Mouse (Mus musculus) mature B cell (primary cell): Measurements from ENCODE around the gene Plekha6.

ENCODE experiments used
- in situ Hi-C: fragments of 300-500 bp; cut with MboI; formaldehyde crosslinking; loops from 2 replicates; pipeline ENCODE4 v1.14.3; 2019

Plekha6 gene

DNA sequence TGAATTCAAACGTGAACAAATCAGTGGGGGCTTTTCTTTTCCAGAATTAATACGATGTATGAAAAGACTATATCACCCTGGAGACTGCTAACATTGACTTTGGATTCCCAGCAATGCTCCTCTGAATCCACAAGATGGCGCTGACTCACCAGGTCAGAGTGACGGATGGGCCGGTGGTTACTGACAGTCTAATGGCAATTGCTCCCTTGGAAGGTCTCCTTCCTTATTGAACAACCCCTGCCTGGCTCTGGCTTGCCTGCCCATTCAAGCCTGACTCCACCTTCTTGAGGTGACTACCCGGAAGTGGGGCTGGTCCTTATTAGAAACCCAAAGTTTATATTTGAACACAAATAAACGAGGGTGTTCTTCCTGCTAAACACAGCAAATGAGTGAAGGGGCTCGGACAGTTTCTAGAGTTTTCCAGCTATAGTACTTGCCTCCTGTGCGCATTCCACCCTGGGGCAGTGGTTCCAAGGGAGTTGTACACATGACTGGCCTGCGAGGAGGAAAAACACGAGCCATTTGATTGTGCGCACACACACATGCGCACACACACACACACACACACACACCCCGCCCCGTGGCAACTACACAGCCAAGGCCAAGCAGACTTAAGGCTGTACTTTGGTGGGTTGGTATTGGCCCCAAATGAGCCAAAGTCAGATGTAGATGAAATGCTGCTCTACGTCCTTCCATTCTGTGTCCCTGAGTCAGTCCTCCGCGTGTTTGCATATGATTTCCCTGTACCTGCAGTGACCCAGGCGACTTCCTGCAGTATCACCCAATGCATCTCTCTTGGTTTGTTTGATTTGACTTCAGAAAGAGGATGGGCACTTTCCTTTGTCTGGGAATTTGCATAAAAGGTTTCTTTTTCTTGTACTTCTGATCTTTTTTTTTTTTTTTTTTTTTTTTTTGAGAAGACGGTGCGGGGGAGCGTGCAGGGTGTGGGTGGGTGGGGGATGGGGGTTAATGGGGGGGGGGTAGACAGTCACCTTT is 17.7 kb upstream of the Plekha6 start:
- in situ Hi-C loops, result no loop called here

DNA sequence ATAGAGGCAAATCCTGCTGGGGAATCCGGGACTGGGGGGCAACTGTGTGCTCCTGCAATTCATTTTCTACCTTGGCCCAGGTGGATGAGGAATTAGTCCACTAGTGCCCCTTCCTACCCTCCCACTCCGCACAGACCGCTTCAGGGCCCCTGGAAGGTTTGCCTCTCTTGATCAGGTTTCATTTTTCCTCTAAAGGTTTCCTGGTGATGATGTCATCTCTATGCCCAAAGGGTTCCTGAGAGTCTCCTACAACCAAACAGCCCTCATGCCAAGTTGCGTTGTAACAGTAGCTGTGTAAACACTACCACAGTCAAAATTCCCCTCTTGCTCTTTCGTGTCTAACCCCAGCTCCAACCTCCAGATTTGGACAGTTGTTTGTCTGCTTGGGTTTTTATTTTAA is 16.7 kb upstream of the Plekha6 start:
- in situ Hi-C loops, result no loop called here

DNA sequence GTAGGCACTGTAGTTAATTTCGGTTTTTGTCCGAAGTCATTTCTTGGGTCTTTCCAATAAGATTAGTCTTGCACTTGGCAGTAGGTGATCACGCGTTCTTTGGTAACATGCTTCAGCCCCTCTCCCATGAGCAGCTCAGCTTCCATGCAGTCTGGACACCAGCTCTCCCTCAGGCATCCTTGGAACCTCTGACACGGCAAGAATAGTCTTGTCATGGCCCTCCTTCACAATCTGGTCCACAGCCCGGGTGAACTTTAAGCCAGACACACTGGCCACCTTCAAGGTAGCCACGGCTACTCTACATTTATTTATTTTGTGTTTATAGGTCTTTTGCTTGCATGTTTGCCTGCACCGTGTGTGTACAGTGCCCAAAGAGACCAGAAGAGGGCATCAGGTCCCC is 15.9 kb upstream of the Plekha6 start:
- in situ Hi-C loops, result no loop called here

DNA sequence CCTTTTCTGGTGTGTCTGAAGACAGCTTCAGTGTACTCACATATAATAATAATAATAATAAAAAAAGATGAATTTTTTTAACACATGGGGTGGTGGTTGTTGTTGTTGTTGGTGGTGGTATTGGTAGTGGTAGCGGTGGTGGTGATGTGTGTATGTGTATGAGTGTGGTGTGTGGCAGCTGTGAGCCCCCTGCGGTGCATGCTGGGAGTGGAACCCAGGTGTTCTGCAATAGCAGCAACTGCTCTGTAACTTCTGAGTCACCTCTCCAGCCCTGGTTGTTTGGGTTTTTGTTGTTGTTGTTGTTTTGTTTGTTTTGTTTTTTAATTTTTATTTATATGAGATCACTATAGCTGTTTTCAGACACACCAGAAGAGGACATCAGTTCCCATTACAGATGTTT is 13.5 kb upstream of the Plekha6 start:
- in situ Hi-C loops, result loop anchor here (10.0 kb wide), 1 partner anchor 154 kb away; the partner anchor contains the start of gene Golt1a

DNA sequence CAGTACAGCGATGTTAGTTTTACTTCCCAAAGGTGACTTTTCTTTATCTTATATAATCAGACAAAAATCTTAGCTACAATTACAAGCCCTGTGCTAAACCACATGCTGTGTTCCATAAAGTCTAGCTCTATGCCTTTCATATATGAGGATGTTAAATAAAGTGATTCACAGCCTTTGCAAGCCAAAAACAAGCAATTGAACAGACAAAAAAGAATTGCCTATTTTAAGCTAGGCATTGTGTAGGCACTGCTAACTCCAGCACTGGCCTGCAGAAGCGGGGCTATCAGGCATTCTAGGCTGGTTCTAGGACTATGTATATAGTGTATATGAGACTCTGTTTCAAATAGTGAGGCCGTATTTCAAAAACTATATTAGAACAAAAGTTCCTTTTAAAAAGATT is 11.8 kb upstream of the Plekha6 start:
- in situ Hi-C loops, result loop anchor here (10.0 kb wide), 1 partner anchor 153 kb away; the partner anchor contains the start of gene Golt1a

DNA sequence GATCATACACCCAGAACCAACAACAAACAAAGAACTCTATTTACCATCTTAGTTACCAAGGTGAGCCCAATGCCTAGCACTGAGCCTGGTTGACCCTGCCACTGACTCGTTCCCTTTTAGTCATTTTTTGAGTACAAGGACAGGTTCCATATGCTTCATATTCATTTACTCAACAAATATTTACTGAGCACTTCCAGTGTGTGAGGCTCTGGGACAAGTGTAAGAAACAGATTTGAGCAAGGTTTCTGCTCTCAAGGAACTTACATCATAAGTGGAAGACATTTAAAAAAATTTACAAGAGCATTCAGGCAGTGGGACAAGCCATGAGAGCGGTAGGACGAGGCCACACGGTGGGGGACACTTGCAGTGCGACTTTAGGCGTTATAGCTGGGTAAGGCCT is 8.7 kb upstream of the Plekha6 start:
- in situ Hi-C loops, result loop anchor here (10.0 kb wide), 1 partner anchor 150 kb away; the partner anchor contains the start of gene Golt1a

DNA sequence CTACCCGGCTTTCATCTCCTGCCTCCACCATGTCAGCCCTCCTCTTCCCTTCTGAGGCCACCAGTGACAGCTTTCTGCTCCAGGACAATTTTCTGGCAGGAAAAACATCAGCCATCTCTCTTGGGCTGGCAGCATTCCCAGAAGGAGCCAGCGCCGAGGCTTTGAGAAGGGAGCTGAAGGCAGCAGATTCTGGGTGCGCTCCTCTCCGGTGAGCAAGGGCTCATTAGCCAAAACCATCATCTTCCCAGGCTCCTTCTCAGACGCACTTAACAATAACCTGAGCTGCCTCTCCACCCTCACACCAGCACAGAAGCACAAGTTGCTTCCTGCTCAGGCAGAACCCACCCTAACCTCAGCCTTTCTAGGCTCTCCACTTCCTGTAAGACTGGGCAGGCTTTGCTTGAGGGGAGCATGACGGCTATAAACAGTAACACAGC is 4.9 kb upstream of the Plekha6 start:
- in situ Hi-C loops, result loop anchor here (10.0 kb wide), 1 partner anchor 146 kb away; the partner anchor contains the start of gene Golt1a

DNA sequence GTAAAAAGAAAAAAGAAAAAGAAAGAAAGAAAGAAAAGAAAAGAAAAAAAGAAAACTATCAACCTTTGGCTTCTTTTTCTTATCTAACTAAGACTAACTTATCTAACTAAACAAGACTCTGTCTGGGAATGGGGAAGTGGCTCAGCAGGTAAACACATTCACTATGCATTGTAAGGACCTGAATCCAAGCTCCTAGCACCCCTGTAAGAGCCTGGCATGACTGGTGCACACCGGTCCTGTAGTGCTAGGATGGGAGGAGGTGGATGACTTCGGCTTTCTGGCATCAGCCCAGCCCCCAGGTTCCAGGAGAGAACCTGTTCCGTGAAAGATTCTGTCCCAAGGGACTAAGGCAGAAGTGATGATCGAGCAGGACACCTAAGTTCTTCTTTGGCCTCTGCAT is 2.5 kb upstream of the Plekha6 start:
- in situ Hi-C loops, result no loop called here

DNA sequence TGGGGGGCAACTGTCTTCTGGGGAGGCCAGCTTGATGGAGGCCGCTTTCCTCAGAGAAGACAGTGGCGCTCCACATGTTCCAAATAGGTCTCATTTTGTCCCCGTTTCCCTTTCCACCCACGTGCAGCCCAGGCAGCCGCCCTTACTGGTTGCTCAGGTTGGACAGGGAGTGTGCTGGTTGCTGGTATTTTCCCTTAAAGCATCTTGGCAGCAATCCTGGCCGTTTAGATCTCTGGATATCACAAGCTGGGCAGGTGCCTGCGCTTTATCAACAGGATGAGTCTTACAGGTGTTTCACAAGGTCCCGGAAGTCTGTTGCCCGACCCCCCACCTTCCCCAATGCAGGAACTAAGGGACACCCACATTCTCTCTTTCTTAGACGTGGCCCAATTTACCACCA is 2.0 kb upstream of the Plekha6 start:
- in situ Hi-C loops, result no loop called here

DNA sequence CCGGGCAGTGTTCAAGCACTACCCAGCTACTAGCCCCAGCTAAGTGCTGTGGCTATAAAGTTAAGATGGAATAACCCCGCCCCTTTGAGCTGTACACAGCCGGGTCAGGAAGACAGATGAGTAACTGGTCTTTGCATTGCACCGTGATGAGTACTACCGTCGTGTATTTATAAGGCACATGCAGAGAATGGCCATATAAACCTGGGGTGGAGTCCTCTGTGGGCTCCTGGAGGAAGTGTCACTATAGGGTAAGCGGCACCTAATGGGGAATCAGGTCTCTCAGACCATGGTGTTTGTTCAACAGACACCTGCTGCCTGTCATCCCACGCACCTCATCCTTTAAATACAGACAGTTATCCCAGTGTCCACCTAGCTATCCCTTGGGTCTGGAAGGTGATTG is 1.0 kb upstream of the Plekha6 start:
- in situ Hi-C loops, result no loop called here

DNA sequence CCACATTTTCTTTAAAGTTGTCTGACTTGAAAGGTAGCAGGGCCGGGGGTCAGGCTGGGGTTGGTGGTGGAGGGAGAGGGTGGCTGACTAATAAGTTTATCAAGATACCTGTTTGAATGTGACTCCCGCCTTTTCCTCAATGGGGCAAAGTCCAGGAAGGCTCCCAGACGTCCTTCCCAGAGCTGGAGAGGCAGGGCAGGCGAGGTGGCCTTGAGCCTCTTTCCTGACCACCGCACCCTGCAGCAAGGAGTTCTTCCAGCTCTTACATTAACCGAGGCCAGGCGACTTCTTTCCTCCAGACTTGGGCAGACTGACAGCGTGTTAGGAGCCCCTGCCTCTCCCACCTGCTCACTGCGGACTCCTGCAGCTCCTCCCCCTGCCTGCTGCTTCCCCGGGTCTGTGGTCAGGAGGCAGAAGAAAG is 591 bp downstream of the Plekha6 start:
- in situ Hi-C loops, result no loop called here

DNA sequence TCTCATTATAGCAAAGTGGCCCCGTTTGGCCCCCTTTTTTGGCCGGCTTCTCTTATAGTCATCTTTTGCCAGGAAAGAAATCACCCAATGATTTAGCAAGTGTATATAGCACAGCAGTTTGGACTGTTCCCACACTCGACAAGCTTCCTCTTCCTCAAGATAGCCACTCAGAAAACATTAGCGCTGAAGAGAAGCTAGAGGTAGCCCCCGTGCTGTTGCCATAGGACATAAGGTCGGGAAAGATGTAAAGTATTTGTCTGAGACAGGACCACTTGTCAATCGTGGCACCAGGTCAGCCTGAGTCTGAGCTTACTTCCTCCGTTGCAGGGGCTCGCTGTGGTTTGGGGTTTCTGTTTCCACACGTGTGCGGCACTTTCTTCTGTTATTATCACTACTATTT is 1.1 kb downstream of the Plekha6 start:
- in situ Hi-C loops, result no loop called here

DNA sequence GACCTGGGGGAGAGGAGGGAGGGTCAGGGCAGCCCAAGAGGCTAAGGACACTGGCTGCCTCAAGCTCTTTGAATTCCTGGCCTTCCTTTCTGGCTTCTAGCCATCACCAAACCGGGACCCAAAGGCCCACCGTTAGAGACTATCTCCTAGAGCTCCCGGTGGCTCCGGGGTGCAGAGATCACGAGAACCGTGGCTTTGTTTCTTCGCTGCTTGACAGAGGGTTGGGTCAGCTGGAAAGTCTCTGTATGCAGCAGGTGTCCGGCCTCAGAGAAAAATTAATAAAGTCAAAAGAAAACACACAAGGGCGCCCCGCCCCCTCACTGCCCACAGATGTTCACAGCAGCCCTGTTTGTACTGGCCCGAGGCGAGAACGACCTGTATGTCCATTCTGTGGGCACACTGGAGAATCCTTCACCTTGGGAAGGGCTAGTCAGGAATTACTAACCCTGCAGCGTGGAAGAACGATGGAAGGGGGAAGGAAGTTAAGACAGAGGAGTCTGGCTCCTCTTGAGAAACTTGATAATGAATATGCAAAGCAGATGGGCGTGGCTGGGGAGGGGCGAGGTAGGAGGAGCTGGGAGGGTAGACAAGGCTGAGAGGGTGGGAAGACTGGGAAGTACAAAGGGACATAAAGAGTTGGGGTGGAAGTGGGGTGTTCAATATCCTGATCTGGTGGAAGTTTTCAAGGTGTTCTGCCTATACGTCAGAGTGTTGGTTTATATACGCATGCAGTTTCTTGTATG is 4.5 kb downstream of the Plekha6 start:
- in situ Hi-C loops, result no loop called here

DNA sequence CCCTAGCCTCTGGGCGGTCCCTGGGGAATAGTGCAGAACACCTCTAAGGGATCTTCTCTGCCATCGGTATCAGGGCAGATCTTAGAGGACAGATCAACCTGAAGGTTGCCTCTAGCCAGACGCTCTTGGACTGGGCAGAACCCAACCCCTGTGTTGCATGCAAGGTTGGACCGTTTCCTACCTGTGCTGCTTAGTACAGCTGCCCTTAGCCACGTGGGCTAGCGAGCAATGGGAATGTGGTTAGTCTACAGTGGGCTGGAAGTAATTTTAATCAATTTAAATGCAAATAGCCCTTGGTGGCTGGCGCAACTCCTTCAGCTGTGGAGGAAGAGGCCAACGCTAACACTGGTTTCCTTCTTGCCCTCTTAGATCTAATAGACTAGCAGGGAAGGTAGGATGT is 6.2 kb downstream of the Plekha6 start:
- in situ Hi-C loops, result no loop called here

DNA sequence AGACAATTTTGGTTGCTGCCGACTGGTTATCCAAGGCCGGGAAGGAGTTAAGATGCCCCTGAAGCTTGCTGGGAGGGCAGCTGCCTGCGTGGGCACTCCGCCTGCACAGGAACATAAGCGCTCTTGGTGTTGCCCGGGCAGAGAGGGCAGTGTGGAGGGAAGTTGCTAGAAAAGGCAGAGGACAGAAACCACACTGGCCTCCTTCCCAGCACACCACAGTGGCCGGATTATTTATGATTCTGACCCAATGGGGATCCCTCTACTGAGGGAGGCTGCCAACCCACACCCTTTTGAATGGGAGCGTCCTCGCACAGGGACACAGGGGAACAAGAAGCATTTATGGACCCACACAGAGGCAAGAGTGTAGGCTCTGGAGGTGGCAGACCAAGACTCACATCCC is 7.3 kb downstream of the Plekha6 start:
- in situ Hi-C loops, result no loop called here

DNA sequence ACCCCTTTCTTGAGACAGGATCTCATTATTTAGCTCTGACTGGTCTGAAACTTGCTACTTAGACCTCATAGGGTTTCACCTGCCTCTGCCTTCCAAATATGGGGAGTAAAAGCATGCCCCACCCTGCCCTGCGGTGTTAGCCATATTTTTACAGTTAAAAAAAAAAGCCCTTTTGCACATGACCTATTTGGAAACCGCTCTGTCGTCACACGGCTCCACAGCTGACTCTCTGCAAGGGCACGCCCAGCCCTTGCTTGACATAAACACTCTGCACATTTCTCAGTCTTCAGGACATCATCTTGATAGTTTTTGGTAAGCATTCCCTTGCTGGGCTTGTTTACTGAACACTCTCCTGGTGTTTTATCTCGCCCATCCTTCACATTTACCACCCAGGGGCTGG is 11.1 kb downstream of the Plekha6 start:
- in situ Hi-C loops, result no loop called here

DNA sequence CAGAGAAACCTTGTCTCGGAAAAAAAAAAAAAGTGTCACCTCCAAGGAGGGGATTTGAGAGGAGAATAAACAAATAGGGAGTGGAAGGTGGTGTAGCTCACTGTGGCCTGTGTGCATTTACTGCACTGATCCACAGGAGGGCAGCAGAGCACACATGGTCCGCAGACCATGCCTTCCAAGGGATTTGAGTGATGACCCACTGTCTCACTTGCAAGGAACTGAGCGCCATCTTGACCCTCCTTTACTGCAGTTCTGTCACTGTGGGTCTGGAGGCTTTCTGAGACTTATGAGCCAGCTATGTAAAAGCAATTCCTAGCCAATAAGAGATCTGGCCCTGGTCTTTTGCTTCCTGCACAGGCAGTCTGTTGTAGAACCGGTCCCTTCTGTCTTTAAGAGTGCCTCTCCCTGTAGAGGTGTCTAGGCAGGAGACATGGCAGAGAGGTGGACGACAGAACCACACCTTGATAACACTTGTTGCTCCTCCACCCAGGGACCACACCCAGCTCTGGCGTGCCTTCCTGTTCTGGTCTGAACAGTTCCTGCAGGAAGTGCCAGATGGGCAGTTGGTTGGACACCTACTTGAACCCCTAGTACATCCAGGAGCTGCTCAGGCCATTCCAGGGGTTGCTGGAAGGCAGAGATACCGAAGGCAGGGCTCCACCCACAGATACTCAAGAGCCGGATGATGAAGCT is 13.6 kb downstream of the Plekha6 start:
- in situ Hi-C loops, result no loop called here

DNA sequence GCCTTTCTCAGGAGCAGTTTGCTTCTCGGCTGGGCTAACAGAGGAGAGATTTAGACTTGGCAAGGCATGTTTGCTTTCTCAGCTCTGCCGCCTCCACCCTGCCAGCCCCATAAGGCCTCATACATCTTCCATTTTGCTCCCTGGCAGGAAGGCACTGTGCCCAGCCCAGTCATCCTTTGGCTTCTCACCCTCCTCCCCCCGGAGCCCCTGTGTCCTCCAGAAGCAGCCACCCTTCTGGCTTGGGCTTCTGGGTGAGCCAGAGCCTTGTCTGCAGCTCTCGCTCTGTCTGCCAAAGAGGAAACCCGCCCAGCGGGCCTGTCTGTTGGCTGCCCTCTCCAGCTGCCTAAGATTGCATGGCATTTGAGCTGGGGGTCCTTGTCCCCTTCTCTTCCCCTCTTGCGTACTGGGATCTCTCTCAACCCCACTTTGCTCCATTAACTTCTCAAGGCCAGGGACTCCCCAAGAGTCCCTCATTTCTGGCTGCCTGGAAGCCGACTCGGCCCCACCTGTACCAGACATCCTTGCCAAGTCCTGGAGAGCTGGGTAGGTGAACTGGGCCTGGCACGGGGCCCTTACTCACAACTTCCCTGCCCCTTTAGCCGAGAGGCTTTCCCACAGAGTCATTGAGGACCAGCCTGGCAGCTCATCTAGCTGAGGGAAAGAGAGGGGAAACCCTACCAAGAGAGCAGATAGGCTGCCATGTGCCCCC is 14.9 kb downstream of the Plekha6 start:
- in situ Hi-C loops, result no loop called here

DNA sequence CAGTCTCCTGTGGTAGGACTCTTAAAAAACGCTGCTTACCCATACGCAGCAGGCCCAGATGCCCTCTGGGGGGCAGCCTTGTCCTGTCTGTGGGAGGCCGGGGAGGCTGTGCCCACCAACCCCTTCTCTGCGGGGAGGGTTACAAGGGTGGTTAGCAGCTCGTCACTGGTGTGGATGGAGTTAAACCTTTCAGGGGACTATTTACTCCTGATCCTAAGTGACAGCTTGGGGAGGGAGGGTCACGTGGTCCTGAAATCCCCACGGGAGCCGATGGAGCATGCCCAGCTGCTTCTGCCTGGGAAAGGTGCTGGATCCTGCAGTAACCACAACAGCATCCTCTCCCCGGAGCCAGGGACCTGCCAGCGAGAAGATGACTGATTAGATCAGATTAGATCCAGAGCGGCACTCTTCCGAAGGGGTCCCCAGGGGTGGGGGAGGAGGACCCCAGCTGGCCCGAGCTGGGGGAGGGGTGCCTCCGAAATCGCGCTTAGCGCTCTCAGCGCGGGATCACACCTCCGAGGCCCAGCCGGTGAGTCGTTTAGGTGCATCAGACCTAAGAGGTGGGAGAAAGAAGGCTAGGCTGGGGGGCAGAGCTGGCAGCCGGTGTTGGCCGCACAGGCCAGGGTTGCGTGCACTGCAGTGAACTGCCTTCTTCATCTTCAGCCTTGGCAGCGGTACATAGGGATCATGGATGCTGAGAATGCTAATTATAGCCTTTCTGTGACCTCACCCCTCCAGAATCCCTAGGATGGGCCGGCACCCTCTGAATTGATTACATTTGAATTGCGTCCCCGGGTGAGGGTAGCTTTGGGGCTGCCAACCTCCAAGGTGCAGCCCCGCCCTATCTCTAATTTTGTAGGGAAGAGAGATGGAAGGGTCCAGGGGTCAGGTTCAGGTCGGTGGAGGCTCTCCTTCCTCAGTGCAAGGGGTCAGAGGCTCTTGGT is 17.3 kb downstream of the Plekha6 start:
- in situ Hi-C loops, result no loop called here

DNA sequence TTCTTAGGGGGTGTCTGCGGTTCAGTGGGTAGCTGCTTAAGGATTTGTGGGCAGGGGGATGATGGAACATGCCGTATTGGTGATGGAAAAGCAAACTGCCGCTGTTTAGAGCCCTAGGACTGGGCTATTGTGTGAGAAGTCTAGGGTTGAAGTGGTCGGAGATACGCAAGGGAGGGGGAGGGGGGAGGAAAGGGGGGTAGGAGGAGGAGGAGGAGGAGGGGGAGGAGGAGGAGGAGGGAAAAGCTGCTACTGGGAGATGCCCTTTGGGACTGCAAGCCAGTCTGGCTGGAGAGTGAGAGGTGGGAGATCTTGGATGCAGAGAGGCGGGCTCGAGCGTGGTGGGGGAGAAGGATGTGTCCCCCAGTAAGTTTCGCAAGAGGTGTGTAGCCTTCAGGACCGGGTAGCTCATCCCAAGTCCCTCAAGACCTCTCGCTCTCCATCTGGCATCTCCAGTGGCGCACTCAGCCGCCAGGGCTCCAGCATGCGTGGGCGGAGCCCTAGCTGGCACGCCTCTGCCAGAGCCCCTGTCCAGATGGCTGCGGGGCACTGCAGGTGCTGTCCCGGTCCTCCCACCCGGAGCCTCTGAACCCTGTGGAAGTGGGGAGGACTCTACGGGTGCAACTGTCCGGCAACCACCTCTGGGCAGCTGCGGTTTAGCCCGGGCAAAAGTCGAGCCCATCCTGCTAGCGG is 18.2 kb downstream of the Plekha6 start:
- in situ Hi-C loops, result no loop called here
